Mouse (Mus musculus): ENCODE data around the gene Myo15b.
"Not testable (repeated sequence)": the region's sequence is repeated elsewhere in the genome, so short reads cannot be mapped to it uniquely, and the experiment has no call there.

Gene Myo15b

DNA sequence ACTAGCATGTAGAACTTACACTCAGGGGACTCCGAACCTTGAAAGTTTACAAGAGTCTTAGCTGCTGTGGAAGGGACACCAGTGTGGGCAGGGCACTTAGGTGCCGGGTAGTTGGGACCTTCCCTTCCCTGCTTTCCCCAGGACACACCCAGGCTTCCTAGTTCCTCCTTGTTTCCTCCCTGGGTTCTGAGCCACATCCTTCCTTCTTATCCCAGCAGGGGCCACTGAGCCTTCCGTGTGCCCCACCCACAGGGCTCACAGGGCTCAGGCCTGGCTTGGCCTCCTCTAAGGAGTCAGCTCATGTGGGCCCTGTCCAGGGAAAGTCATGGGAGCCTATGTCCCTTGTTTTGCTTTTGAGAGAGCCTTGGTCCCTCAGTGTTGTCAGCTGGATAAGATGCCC is 18.5 kb upstream of the Myo15b start:
- POLR2A ChIA-PET, result interaction anchor here in 3 of 4 experiments (0.5 to 12.6 kb wide), 22 partner anchors 9 to 185 kb away, joined by 3 to 260 read pairs (median 8); partner anchors contain the start of genes Caskin2 (in 2 of the 3), Myo15b (in 2 of the 3), Tsen54 (in 2 of the 3) and Grb2 (in 1 of the 3)

DNA sequence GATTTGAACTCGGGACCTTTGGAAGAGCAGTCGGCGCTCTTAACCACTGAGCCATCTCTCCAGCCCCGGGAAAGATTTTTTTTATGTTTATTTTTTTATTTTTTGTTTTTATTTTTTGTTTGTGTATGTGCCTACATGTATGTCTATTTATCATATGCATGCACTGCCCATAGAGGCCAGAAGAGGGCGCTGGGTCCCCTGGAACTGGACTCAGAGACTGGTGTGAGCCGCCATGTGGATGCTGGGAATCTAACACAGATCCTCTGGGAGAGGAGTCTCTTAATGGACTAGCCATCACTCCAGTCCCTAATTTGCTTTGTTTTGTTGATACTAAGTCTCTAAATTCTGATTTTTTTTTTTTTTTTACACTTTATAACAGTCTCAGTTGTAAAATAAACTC is 17.2 kb upstream of the Myo15b start:
- ChIA-PET POLR2A (interaction anchor here in 3 of 4 experiments (0.6 to 12.6 kb wide), 28 partner anchors 8 to 236 kb away, joined by 3 to 260 read pairs (median 6); partner anchors contain the start of genes Caskin2 (in 2 of the 3), Mif4gd (in 2 of the 3), Myo15b (in 2 of the 3) and Tsen54 (in 2 of the 3)), CTCF (interaction anchor here (0.5 to 6.0 kb wide), 29 partner anchors 8 to 1036 kb away, joined by 3 to 71 read pairs (median 5); partner anchors contain the start of genes Caskin2 (in 2 of the 4), Myo15b (in 2 of the 4), Tsen54 (in 2 of the 4) and Mif4gd (in 1 of the 4))

More for the DNA sequence above, 18.5 kb upstream of the Myo15b start:
- CTCF ChIA-PET, result interaction anchor here in 1 of 4 experiments (1.4 to 6.0 kb wide), 3 partner anchors 9 to 227 kb away, joined by 5 to 71 read pairs (median 5); partner anchors contain the start of gene Mif4gd

GRCm38 (mm10) chr11:115841961-115842550 is 16.1 kb upstream of the Myo15b start:
- CTCF ChIA-PET, result interaction anchor here (0.6 to 6.0 kb wide), 36 partner anchors 9 to 229 kb away, joined by 3 to 71 read pairs (median 5); partner anchors contain the start of genes Caskin2 (in 3 of the 4), Myo15b (in 2 of the 4), Tsen54 (in 2 of the 4) and Mif4gd (in 1 of the 4)
- POLR2A ChIA-PET, result interaction anchor here (0.5 to 12.6 kb wide), 55 partner anchors 9 to 541 kb away, joined by 3 to 260 read pairs (median 4); partner anchors contain the start of genes Caskin2 (in 3 of the 4), Grb2 (in 2 of the 4), Mif4gd (in 2 of the 4) and Myo15b (in 2 of the 4)

GRCm38 (mm10) chr11:115843141-115843890 is 14.9 kb upstream of the Myo15b start:
- CTCF ChIA-PET, result interaction anchor here (0.5 to 6.0 kb wide), 25 partner anchors 8 to 521 kb away, joined by 3 to 71 read pairs (median 4); partner anchors contain the start of genes Myo15b (in 3 of the 4), Caskin2 (in 2 of the 4), Tsen54 (in 2 of the 4) and Mrpl38 (in 1 of the 4)
- POLR2A ChIA-PET, result interaction anchor here (0.5 to 12.6 kb wide), 50 partner anchors 9 to 960 kb away, joined by 3 to 260 read pairs (median 4); partner anchors contain the start of genes Tsen54 (in 3 of the 4), Caskin2 (in 2 of the 4), Mif4gd (in 2 of the 4) and Myo15b (in 2 of the 4)

GRCm38 (mm10) chr11:115843891-115844239 is 14.3 kb upstream of the Myo15b start:
- ChIA-PET POLR2A (interaction anchor here (0.5 to 12.6 kb wide), 32 partner anchors 10 to 330 kb away, joined by 3 to 260 read pairs (median 4); partner anchors contain the start of genes Caskin2 (in 2 of the 4), Tsen54 (in 2 of the 4), Grb2 (in 1 of the 4) and Jpt1 (in 1 of the 4)), CTCF (interaction anchor here (0.6 to 6.0 kb wide), 15 partner anchors 13 to 295 kb away, joined by 3 to 71 read pairs (median 4); partner anchors contain the start of genes Myo15b (in 3 of the 4), Caskin2 (in 1 of the 4), Mrpl38 (in 1 of the 4) and Tsen54 (in 1 of the 4))

DNA sequence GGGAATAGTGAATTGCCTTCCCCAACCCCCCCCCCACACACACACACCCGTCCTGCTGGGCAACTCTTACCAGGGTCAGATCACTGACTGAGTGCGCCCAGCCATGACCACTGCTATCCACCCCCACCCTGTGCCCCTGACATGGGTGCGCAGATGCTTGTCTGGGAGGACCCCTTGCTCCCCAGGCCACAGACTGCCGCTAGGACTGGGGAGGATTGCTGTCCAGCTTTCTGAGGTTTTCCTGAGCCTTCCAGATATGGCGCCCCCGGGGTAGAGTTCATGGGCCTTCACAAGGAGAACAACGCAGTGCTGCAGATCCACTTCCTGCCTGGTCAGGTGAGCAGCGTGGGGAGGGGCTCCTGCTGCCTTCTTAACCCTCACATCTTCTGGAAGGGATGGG is 14.0 kb upstream of the Myo15b start:
- ChIA-PET CTCF (interaction anchor here (0.6 to 6.0 kb wide), 14 partner anchors 14 to 1146 kb away, joined by 3 to 71 read pairs (median 4); partner anchors contain the start of genes Myo15b (in 2 of the 4), Caskin2 (in 1 of the 4), Mrpl38 (in 1 of the 4) and Tsen54 (in 1 of the 4)), POLR2A (interaction anchor here (0.6 to 12.6 kb wide), 23 partner anchors 7 to 567 kb away, joined by 3 to 260 read pairs (median 4); partner anchors contain the start of genes Caskin2 (in 2 of the 4), Tsen54 (in 2 of the 4), Fdxr (in 1 of the 4) and Myo15b (in 1 of the 4))

GRCm38 (mm10) chr11:115845819-115846218 is 12.4 kb upstream of the Myo15b start:
- CTCF ChIA-PET, result interaction anchor here in 3 of 4 experiments (0.8 to 6.0 kb wide), 4 partner anchors 13 to 131 kb away, joined by 3 to 71 read pairs (median 24); partner anchors contain the start of gene Myo15b (in 1 of the 3)
- POLR2A ChIA-PET, result interaction anchor here in 2 of 4 experiments (0.8 to 12.6 kb wide), 9 partner anchors 10 to 178 kb away, joined by 3 to 260 read pairs (median 4); partner anchors contain the start of genes Caskin2 (in 1 of the 2), Llgl2 (in 1 of the 2) and Smim5 (in 1 of the 2)

DNA sequence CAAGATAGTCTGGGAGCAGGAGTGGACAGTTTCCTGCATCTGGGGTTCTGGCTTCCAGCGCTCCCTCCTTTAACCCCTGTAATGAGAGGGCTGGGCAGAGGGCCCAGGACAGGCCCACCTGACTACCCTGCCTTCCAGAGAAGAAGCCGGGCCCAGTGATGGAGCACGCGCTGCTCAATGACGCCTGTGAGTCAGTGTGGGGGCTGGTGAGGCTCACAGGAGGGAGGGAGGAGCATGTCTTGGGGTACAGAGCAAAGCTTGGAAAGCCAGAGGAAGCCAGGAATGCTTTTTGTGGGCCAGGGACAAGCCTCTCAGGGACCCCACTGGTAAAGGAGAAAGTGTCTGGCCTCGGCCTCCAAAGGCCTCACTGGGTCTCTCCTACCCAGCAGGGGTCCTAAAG is 3.5 kb upstream of the Myo15b start:
- CTCF ChIA-PET, result no interaction called here
- POLR2A ChIA-PET, result interaction anchor here in 1 of 4 experiments (0.8 kb wide), 1 partner anchor 45 kb away, joined by 3 read pairs; the partner anchor contains the start of gene Smim5

DNA sequence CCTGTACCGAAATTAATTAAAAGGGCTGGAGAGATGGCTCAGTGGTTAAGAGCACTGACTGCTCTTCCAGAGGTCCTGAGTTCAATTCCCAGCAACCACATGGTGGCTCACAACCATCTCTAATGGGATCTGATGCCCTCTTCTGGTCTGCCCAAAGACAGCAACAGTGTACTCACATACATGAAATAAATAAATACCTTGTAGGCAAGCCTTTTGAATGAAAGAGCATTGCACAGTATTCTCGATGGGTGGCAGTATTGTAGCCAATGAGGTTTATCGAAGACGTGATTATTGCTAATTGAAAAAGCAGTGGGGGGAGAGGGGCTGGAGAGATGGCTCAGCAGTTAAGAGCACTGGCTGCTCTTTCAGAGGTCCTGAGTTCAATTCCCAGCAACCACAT is 1.1 kb upstream of the Myo15b start:
- POLR2A ChIA-PET, result not testable (repeated sequence)
- CTCF ChIA-PET, result interaction anchor here in 1 of 4 experiments (1.4 kb wide), 1 partner anchor 15 kb away, joined by 6 read pairs; no protein-coding TSS in a partner anchor

DNA sequence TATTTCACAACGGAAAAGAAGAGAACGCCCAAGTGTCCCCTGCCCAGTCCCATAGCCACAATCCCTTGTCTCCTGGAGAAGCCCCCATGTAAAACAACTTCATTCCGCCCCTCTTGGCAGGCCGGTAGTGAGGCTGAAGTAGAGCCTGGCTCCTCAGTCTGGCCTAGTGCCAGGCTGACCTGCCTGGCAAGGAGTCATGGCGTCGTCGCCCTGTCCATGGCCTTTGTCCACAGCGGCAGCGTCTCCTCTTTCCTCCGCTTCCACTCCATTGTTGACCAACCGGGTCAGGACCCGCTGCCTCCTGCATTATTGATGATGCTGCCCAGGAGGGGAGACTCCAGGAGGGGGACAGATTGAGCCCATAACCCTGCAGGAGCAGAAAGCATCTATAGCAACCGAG is 270 bp upstream of the Myo15b start:
- ChIA-PET CTCF (interaction anchor here in 3 of 4 experiments (1.0 to 2.6 kb wide), 8 partner anchors 14 to 149 kb away, joined by 3 to 44 read pairs (median 6); no protein-coding TSS in a partner anchor), POLR2A (interaction anchor here in 3 of 4 experiments (1.3 to 2.5 kb wide), 7 partner anchors 13 to 166 kb away, joined by 3 to 24 read pairs (median 8); no protein-coding TSS in a partner anchor)

GRCm38 (mm10) chr11:115859143-115859945 is 1.1 kb downstream of the Myo15b start:
- ChIA-PET CTCF (interaction anchor here (0.5 to 2.8 kb wide), 128 partner anchors 8 to 1579 kb away, joined by 3 to 44 read pairs (median 4); partner anchors contain the start of genes Caskin2 (in 4 of the 4), Galk1 (in 2 of the 4), Grb2 (in 2 of the 4) and Mif4gd (in 2 of the 4)), POLR2A (interaction anchor here (0.5 to 2.5 kb wide), 66 partner anchors 9 to 324 kb away, joined by 3 to 29 read pairs (median 4); partner anchors contain the start of genes Caskin2 (in 2 of the 4), Grb2 (in 2 of the 4), Smim5 (in 2 of the 4) and Smim6 (in 2 of the 4))

- CTCF ChIA-PET, result interaction anchor here (0.5 to 2.9 kb wide), 21 partner anchors 8 to 567 kb away, joined by 3 to 13 read pairs (median 4); partner anchors contain the start of genes Caskin2 (in 1 of the 4) and Smim5 (in 1 of the 4)
- POLR2A ChIA-PET, result interaction anchor here in 3 of 4 experiments (0.9 to 2.1 kb wide), 5 partner anchors 13 to 161 kb away, joined by 3 to 9 read pairs (median 4); no protein-coding TSS in a partner anchor
These were observed 5.7 kb downstream of the Myo15b start for GRCm38 (mm10) chr11:115863895-115864294.

DNA sequence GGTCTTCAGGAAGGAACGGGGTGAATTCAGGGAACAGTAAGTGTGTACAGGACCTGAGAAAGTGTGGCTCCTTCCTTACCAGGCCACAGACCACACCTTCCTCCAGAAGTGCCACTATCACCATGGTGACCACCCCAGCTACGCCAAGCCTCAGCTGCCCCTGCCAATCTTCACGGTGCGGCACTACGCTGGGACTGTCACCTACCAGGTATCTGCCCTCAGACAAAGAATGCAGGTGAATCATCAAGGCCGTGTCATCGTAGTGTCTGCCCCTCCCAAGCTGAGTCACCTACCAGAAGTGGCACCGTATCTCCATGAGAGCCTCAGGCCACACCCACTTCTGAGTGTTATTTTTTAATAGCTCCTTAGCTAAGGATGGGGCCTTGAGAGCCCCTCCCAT is 11.2 kb downstream of the Myo15b start:
- POLR2A ChIA-PET, result interaction anchor here in 2 of 4 experiments (0.6 to 2.0 kb wide), 4 partner anchors 10 to 140 kb away, joined by 3 to 8 read pairs (median 4); no protein-coding TSS in a partner anchor
- CTCF ChIA-PET, result interaction anchor here in 3 of 4 experiments (0.6 to 1.8 kb wide), 10 partner anchors 9 to 179 kb away, joined by 3 to 6 read pairs (median 5); no protein-coding TSS in a partner anchor

GRCm38 (mm10) chr11:115872437-115872836 is 14.2 kb downstream of the Myo15b start:
- ChIA-PET CTCF (interaction anchor here (0.5 to 4.0 kb wide), 9 partner anchors 8 to 322 kb away, joined by 3 to 18 read pairs (median 5); no protein-coding TSS in a partner anchor), POLR2A (interaction anchor here in 3 of 4 experiments (0.6 to 2.5 kb wide), 14 partner anchors 11 to 336 kb away, joined by 3 to 12 read pairs (median 4); partner anchors contain the start of genes Galk1 (in 1 of the 3), Myo15b (in 1 of the 3) and Sumo2 (in 1 of the 3))

DNA sequence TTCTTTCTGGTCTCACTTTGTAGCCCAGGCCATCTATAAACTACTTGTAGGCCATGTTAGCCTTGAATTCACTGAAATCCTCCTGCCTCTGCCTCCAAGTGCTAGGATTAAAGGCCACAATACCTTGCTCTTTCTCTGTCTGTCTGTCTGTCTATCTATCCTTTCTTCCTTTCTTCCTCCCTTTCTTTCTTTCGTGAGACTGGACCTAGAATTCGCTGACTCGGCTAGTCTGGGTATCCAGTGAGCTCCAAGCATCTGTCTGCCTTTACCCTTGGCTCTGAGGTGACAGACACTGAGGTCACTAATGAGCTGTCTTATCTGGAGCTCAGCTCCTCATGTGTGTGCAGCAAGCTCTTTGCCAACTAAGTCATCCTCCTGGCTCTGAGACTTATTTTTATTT is 17.7 kb downstream of the Myo15b start:
- ChIA-PET CTCF (interaction anchor here (0.5 to 3.0 kb wide), 12 partner anchors 10 to 967 kb away, joined by 3 to 10 read pairs (median 4); partner anchors contain the start of gene Myo15b (in 1 of the 4)), POLR2A (interaction anchor here (0.6 to 2.3 kb wide), 6 partner anchors 9 to 588 kb away, joined by 3 to 9 read pairs (median 5); partner anchors contain the start of gene Myo15b (in 1 of the 4))
